ENCODE assay signal across 9 mouse cellular contexts in the genomic region with DNA sequence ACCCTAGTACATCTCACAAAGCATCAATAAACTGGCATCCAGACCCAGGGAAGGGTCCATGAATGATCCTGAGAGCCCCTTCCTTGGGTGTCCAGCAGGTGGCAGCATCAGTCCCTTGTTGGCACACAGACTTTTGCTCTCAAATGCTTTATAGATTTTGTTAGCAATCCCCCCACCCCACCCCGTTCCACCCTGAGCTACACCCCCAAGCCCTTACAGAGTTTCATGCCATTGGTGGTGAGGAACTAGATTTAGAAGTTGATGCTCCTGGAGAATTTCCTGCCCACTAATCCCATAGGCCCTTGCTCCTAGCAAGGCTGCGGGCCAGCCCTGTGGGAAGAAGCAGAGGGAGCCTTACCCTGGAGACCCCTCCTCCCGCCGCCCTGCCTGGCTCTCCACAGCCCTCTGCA. TPM values are rescaled to one million over a fixed set of nuclear protein-coding genes. Genes with fewer than 3 reads are reported as not detected.
DNase-seq lines count a peak whose midpoint lies in the region; ATAC-seq and TF ChIP-seq lines count a peak whose summit lies in the region.
"Had no signal": no experiment of that assay in that cellular context is flagged by ENCODE, and none has a peak within 500 bp of the region (broad histone marks: within the 10 kb centered on the region; RNA-seq: fewer than 3 reads in every experiment).

No protein-coding gene starts in this region.

- H3K27ac ChIP-seq in embryonic facial prominence, embryonic 12.5 days = 0 out of 2 replicates have a peak overlapping the region, but pooled peaks have one; percentile 30
- H3K27ac ChIP-seq in heart, embryonic 12.5 days (ENCODE audit: poor library complexity, severe bottlenecking) = no peak overlapping the region
- peak overlapping the region; percentile 36 for H3K27ac ChIP-seq in kidney, postnatal 0 days
- H3K27ac ChIP-seq in liver, embryonic 11.5 days (ENCODE audit: low read depth, low read length) = no peak overlapping the region
- H3K27ac ChIP-seq in neural tube, embryonic 13.5 days (replicated peaks) = no peak overlapping the region

- 0 out of 2 replicates have a peak, but pooled peaks cover 3% of the 10 kb centered on the region for H3K27me3 ChIP-seq in embryonic facial prominence, embryonic 12.5 days
- no peaks in the 10 kb centered on the region for H3K27me3 ChIP-seq in heart, embryonic 12.5 days (replicated peaks)
- no peaks in the 10 kb centered on the region for H3K27me3 ChIP-seq in kidney, postnatal 0 days (ENCODE audit: insufficient read depth, low read length)
- H3K27me3 ChIP-seq in liver, embryonic 11.5 days (replicated peaks; ENCODE audit: control insufficient read depth, insufficient read depth, low read length) = no peaks in the 10 kb centered on the region
- H3K27me3 ChIP-seq in neural tube, embryonic 13.5 days = peaks cover 6% of the 10 kb centered on the region

- peak overlapping the region; percentile 34 for H3K4me2 ChIP-seq in embryonic facial prominence, embryonic 12.5 days (replicated peaks)
- H3K4me2 ChIP-seq in heart, embryonic 12.5 days = peak overlapping the region; percentile 24
- peak overlapping the region; percentile 4; the same call in 1 of the 2 replicates for H3K4me2 ChIP-seq in kidney, postnatal 0 days (ENCODE audit: low read length)
- peak overlapping the region; percentile 20; the same call in 1 of the 2 replicates for H3K4me2 ChIP-seq in liver, embryonic 11.5 days
- H3K4me2 ChIP-seq in neural tube, embryonic 13.5 days = peak overlapping the region; percentile 17

- H3K4me3 ChIP-seq in embryonic facial prominence, embryonic 12.5 days = no peak overlapping the region
- H3K4me3 ChIP-seq in heart, embryonic 12.5 days = no peak overlapping the region
- no peak overlapping the region for H3K4me3 ChIP-seq in kidney, postnatal 0 days (replicated peaks; ENCODE audit: low read depth, low read length)
- H3K4me3 ChIP-seq in liver, embryonic 11.5 days (ENCODE audit: low read depth, low read length) = no peak overlapping the region
- H3K4me3 ChIP-seq in neural tube, embryonic 13.5 days = no peak overlapping the region
- H3K4me3 ChIP-seq: erythroblast, embryonic 14.5 days had no signal

- ATAC-seq in embryonic facial prominence, embryonic 12.5 days (ENCODE audit: insufficient number of reproducible peaks, insufficient read depth, low FRiP score, low TSS enrichment) = no peak
- ATAC-seq in heart, embryonic 12.5 days (ENCODE audit: insufficient number of reproducible peaks, low FRiP score) = 0 out of 2 replicates have a peak, but pooled peaks have one; percentile 1
- ATAC-seq in kidney, postnatal 0 days (replicated peaks; ENCODE audit: low FRiP score, low read depth) = peak; percentile 40
- 0 out of 2 replicates have a peak, but pooled peaks have one; percentile 40 for ATAC-seq in liver, embryonic 11.5 days (replicated peaks; ENCODE audit: low FRiP score)
- ATAC-seq in neural tube, embryonic 13.5 days (ENCODE audit: low read depth) = peak; percentile 37; the same call in 1 of the 2 replicates

- no peaks in the 10 kb centered on the region for H3K4me1 ChIP-seq in embryonic facial prominence, embryonic 12.5 days
- peaks cover 19% of the 10 kb centered on the region for H3K4me1 ChIP-seq in heart, embryonic 12.5 days (replicated peaks)
- no peaks in the 10 kb centered on the region for H3K4me1 ChIP-seq in kidney, postnatal 0 days (replicated peaks; ENCODE audit: insufficient read depth, low read length)
- 0 out of 2 replicates have a peak, but pooled peaks cover 2% of the 10 kb centered on the region for H3K4me1 ChIP-seq in liver, embryonic 11.5 days (replicated peaks; ENCODE audit: control insufficient read depth, insufficient read depth, low read length)
- H3K4me1 ChIP-seq in neural tube, embryonic 13.5 days (replicated peaks) = no peaks in the 10 kb centered on the region; the same call in 1 of the 2 replicates

- H3K9ac ChIP-seq in embryonic facial prominence, embryonic 12.5 days = no peak overlapping the region
- no peak overlapping the region for H3K9ac ChIP-seq in heart, embryonic 12.5 days
- no peak overlapping the region for H3K9ac ChIP-seq in kidney, postnatal 0 days (ENCODE audit: low read depth, low read length)
- no peak overlapping the region for H3K9ac ChIP-seq in liver, embryonic 11.5 days (ENCODE audit: low read depth, low read length)
- 0 out of 2 replicates have a peak overlapping the region, but pooled peaks have one; percentile 10 for H3K9ac ChIP-seq in neural tube, embryonic 13.5 days

- no peaks in the 10 kb centered on the region for H3K36me3 ChIP-seq in embryonic facial prominence, embryonic 12.5 days
- H3K36me3 ChIP-seq in heart, embryonic 12.5 days = no peaks in the 10 kb centered on the region
- no peaks in the 10 kb centered on the region for H3K36me3 ChIP-seq in kidney, postnatal 0 days (ENCODE audit: insufficient read depth, low read length)
- no peaks in the 10 kb centered on the region for H3K36me3 ChIP-seq in liver, embryonic 11.5 days (ENCODE audit: control insufficient read depth, insufficient read depth, low read length)
- H3K36me3 ChIP-seq in neural tube, embryonic 13.5 days = no peaks in the 10 kb centered on the region

- peak; percentile 89 for TF ChIP-seq CTCF in kidney, postnatal 0 days (IDR thresholded peaks at IDR 0.05; ENCODE audit: low read depth)

- no peaks in the 10 kb centered on the region for H3K9me3 ChIP-seq in embryonic facial prominence, embryonic 12.5 days
- H3K9me3 ChIP-seq in heart, embryonic 12.5 days (replicated peaks) = no peaks in the 10 kb centered on the region
- H3K9me3 ChIP-seq in kidney, postnatal 0 days (replicated peaks; ENCODE audit: low read length) = no peaks in the 10 kb centered on the region
- no peaks in the 10 kb centered on the region for H3K9me3 ChIP-seq in liver, embryonic 11.5 days (ENCODE audit: control insufficient read depth, low read length)
- no peaks in the 10 kb centered on the region for H3K9me3 ChIP-seq in neural tube, embryonic 13.5 days

- peak; percentile 87 to 89 for DNase-seq in B cell, adult 2 months
- DNase-seq in adrenal gland, postnatal 25 days = peak; percentile 85
- DNase-seq in kidney, postnatal 0 days (ENCODE audit: low spot score) = peak; percentile 92
- DNase-seq in liver, embryonic 11.5 days (ENCODE audit: low spot score) = peak; percentile 64
- peak; percentile 91 for DNase-seq in testis, postnatal 10 days (ENCODE audit: low spot score)

- WGBS in embryonic facial prominence, embryonic 12.5 days = 5% methylated on average over 4 of the region's 4 CpGs
- WGBS in heart, embryonic 12.5 days = 9% methylated on average over 4 of the region's 4 CpGs
- 2% methylated on average over 4 of the region's 4 CpGs for WGBS in kidney, postnatal 0 days
- WGBS in liver, embryonic 11.5 days = 10% methylated on average over 4 of the region's 4 CpGs
- 7% methylated on average over 4 of the region's 4 CpGs for WGBS in neural tube, embryonic 13.5 days

RNA-seq across cellular contexts. Expression of gene Neurl1b, which starts 52.1 kb away (rescaled TPM):
- total RNA-seq in adrenal gland, postnatal 25 days (2021) = 49.1 and 57.1 TPM in 2 replicates
- polyA plus RNA-seq in embryonic facial prominence, embryonic 12.5 days (2016; fragmentation: Nextera tagmentation; extraction: Ambion mirVana) = 0.45 and 0.46 TPM in 2 replicates
- 2.2 and 2.4 TPM in 2 replicates for polyA plus RNA-seq in heart, embryonic 12.5 days (2016; fragmentation: Nextera tagmentation; extraction: Ambion mirVana)
- 1.6 and 2.1 TPM in 2 replicates for polyA plus RNA-seq in kidney, postnatal 0 days (2015; fragmentation: Nextera tagmentation; extraction: Ambion mirVana)
- 0.08 and 0.12 TPM in 2 replicates for polyA plus RNA-seq in liver, embryonic 11.5 days (2014; fragmentation: Nextera tagmentation; extraction: Ambion mirVana)
- 0.47 and 0.49 TPM in 2 replicates for polyA plus RNA-seq in neural tube, embryonic 13.5 days (2015; fragmentation: Nextera tagmentation; extraction: Ambion mirVana)
- polyA plus RNA-seq: erythroblast, embryonic 14.5 days had no signal

Comparison
In these comparisons a context has a peak if more than half of its experiments do, and no peak if none do; other contexts are left out.
1. H3K27ac ChIP-seq: peak in embryonic facial prominence, embryonic 12.5 days (single experiment) and kidney, postnatal 0 days (single experiment); none in heart, embryonic 12.5 days (single experiment), liver, embryonic 11.5 days (single experiment) and neural tube, embryonic 13.5 days (single experiment).
2. Peak in every context shown above with its lines, with median percentiles within 50 percentile points of each other: DNase-seq and H3K4me2 ChIP-seq.